Mouse (Mus musculus): ENCODE data around the gene Zc3h12a. TPM values are rescaled to one million over a fixed set of nuclear protein-coding genes. Genes with fewer than 3 reads are reported as not detected.

Zc3h12a gene
- polyA plus RNA-seq, 1 experiment from 2014 or later = 0.30 TPM

GRCm38 (mm10) chr4:125136303-125136888 is 8.8 kb upstream of the Zc3h12a start:
- no peaks in the 10 kb centered on the region for H3K4me1 ChIP-seq
- DNase-seq (ENCODE audit: low spot score) = no peak
- H3K27me3 ChIP-seq (ENCODE audit: low read depth, poor library complexity, severe bottlenecking) = no peaks in the 10 kb centered on the region
- no peaks in the 10 kb centered on the region for H3K9me3 ChIP-seq (replicated peaks)
- H3K4me3 ChIP-seq = no peak overlapping the region
- H3K27ac ChIP-seq (replicated peaks) = no peak overlapping the region
- 60% methylated on average over 12 of the region's 12 CpGs for WGBS
- no peaks in the 10 kb centered on the region for H3K36me3 ChIP-seq

GRCm38 (mm10) chr4:125135076-125135855 is 7.6 kb upstream of the Zc3h12a start:
- no peak overlapping the region for H3K27ac ChIP-seq (replicated peaks)
- DNase-seq (ENCODE audit: low spot score) = no peak
- no peaks in the 10 kb centered on the region for H3K36me3 ChIP-seq
- WGBS = 81% methylated on average over 10 of the region's 10 CpGs
- no peaks in the 10 kb centered on the region for H3K27me3 ChIP-seq (ENCODE audit: low read depth, poor library complexity, severe bottlenecking)
- H3K4me1 ChIP-seq = no peaks in the 10 kb centered on the region
- no peak overlapping the region for H3K4me3 ChIP-seq
- no peaks in the 10 kb centered on the region for H3K9me3 ChIP-seq (replicated peaks)

- Histone ChIP-seq H3K4me1 (no peaks in the 10 kb centered on the region), H3K27me3 (ENCODE audit: low read depth, poor library complexity, severe bottlenecking) (no peaks in the 10 kb centered on the region), H3K36me3 (no peaks in the 10 kb centered on the region), H3K9me3 (replicated peaks) (no peaks in the 10 kb centered on the region), H3K27ac (replicated peaks) (no peak overlapping the region), H3K4me3 (no peak overlapping the region)
- WGBS = 76% methylated on average over 5 of the region's 5 CpGs
- DNase-seq (ENCODE audit: low spot score) = no peak
Observed at GRCm38 (mm10) chr4:125134631-125135030, 7.0 kb upstream of the Zc3h12a start.

GRCm38 (mm10) chr4:125134192-125134591 is 6.6 kb upstream of the Zc3h12a start:
- Histone ChIP-seq H3K9me3 (replicated peaks) (no peaks in the 10 kb centered on the region), H3K27ac (replicated peaks) (no peak overlapping the region), H3K36me3 (no peaks in the 10 kb centered on the region), H3K4me1 (no peaks in the 10 kb centered on the region), H3K4me3 (no peak overlapping the region), H3K27me3 (ENCODE audit: low read depth, poor library complexity, severe bottlenecking) (peaks cover under 1% of the 10 kb centered on the region; the same call in 1 of the 2 replicates)
- WGBS = 85% methylated on average over 4 of the region's 4 CpGs
- no peak for DNase-seq (ENCODE audit: low spot score)

GRCm38 (mm10) chr4:125132394-125132793 is 4.8 kb upstream of the Zc3h12a start:
- Histone ChIP-seq H3K27ac (replicated peaks) (no peak overlapping the region), H3K27me3 (ENCODE audit: low read depth, poor library complexity, severe bottlenecking) (peaks cover 18% of the 10 kb centered on the region), H3K4me1 (peaks cover 10% of the 10 kb centered on the region), H3K9me3 (replicated peaks) (no peaks in the 10 kb centered on the region), H3K4me3 (no peak overlapping the region), H3K36me3 (no peaks in the 10 kb centered on the region)
- peak; percentile 64 for DNase-seq (ENCODE audit: low spot score)
- 24% methylated on average over 5 of the region's 5 CpGs for WGBS

- WGBS = 82% methylated on average over 4 of the region's 4 CpGs
- no peak overlapping the region for H3K4me3 ChIP-seq
- H3K4me1 ChIP-seq = peaks cover 17% of the 10 kb centered on the region
- peaks cover 27% of the 10 kb centered on the region for H3K27me3 ChIP-seq (ENCODE audit: low read depth, poor library complexity, severe bottlenecking)
- no peak for DNase-seq (ENCODE audit: low spot score)
- no peaks in the 10 kb centered on the region for H3K9me3 ChIP-seq (replicated peaks)
- H3K36me3 ChIP-seq = no peaks in the 10 kb centered on the region
- no peak overlapping the region for H3K27ac ChIP-seq (replicated peaks)
Observed at GRCm38 (mm10) chr4:125131493-125131892, 3.9 kb upstream of the Zc3h12a start.

- no peaks in the 10 kb centered on the region for H3K9me3 ChIP-seq (replicated peaks)
- peaks cover 54% of the 10 kb centered on the region for H3K4me1 ChIP-seq
- H3K27ac ChIP-seq (replicated peaks) = no peak overlapping the region
- 82% methylated on average over 7 of the region's 7 CpGs for WGBS
- H3K27me3 ChIP-seq (ENCODE audit: low read depth, poor library complexity, severe bottlenecking) = peaks cover 53% of the 10 kb centered on the region
- H3K36me3 ChIP-seq = no peaks in the 10 kb centered on the region
- no peak for DNase-seq (ENCODE audit: low spot score)
- H3K4me3 ChIP-seq = peak overlapping the region; percentile 89; the same call in 1 of the 2 replicates
Observed at GRCm38 (mm10) chr4:125126761-125127160, 879 bp downstream of the Zc3h12a start.

- Histone ChIP-seq H3K4me3 (no peak overlapping the region), H3K4me1 (peaks cover 54% of the 10 kb centered on the region), H3K27me3 (ENCODE audit: low read depth, poor library complexity, severe bottlenecking) (peaks cover 53% of the 10 kb centered on the region), H3K9me3 (replicated peaks) (no peaks in the 10 kb centered on the region), H3K27ac (replicated peaks) (no peak overlapping the region), H3K36me3 (no peaks in the 10 kb centered on the region)
- 90% methylated on average over 3 of the region's 3 CpGs for WGBS
- DNase-seq (ENCODE audit: low spot score) = no peak
Observed at GRCm38 (mm10) chr4:125126186-125126585, 1.5 kb downstream of the Zc3h12a start.

- no peak for DNase-seq (ENCODE audit: low spot score)
- no peak overlapping the region for H3K27ac ChIP-seq (replicated peaks)
- no peaks in the 10 kb centered on the region for H3K36me3 ChIP-seq
- peaks cover 53% of the 10 kb centered on the region for H3K27me3 ChIP-seq (ENCODE audit: low read depth, poor library complexity, severe bottlenecking)
- H3K9me3 ChIP-seq (replicated peaks) = no peaks in the 10 kb centered on the region
- H3K4me3 ChIP-seq = no peak overlapping the region
- H3K4me1 ChIP-seq = peaks cover 54% of the 10 kb centered on the region
- 85% methylated on average over 7 of the region's 7 CpGs for WGBS
Observed at GRCm38 (mm10) chr4:125125361-125125921, 2.2 kb downstream of the Zc3h12a start.

GRCm38 (mm10) chr4:125124424-125125209 is 3.0 kb downstream of the Zc3h12a start:
- no peak for DNase-seq (ENCODE audit: low spot score)
- Histone ChIP-seq H3K36me3 (peaks cover 3% of the 10 kb centered on the region; the same call in 1 of the 2 replicates), H3K27ac (replicated peaks) (no peak overlapping the region), H3K4me1 (peaks cover 54% of the 10 kb centered on the region), H3K4me3 (no peak overlapping the region), H3K27me3 (ENCODE audit: low read depth, poor library complexity, severe bottlenecking) (peaks cover 55% of the 10 kb centered on the region), H3K9me3 (replicated peaks) (no peaks in the 10 kb centered on the region)
- WGBS = 49% methylated on average over 7 of the region's 7 CpGs

GRCm38 (mm10) chr4:125123279-125123671 is 4.4 kb downstream of the Zc3h12a start:
- Histone ChIP-seq H3K36me3 (peaks cover 5% of the 10 kb centered on the region; the same call in 1 of the 2 replicates), H3K27me3 (ENCODE audit: low read depth, poor library complexity, severe bottlenecking) (peaks cover 50% of the 10 kb centered on the region), H3K4me3 (no peak overlapping the region), H3K4me1 (peaks cover 59% of the 10 kb centered on the region), H3K9me3 (replicated peaks) (no peaks in the 10 kb centered on the region), H3K27ac (replicated peaks) (no peak overlapping the region)
- WGBS = 73% methylated on average over 7 of the region's 7 CpGs
- DNase-seq (ENCODE audit: low spot score) = no peak

- no peak for DNase-seq (ENCODE audit: low spot score)
- peaks cover 5% of the 10 kb centered on the region; the same call in 1 of the 2 replicates for H3K36me3 ChIP-seq
- H3K27ac ChIP-seq (replicated peaks) = peak overlapping the region; percentile 46; the same call in 1 of the 2 replicates
- H3K27me3 ChIP-seq (ENCODE audit: low read depth, poor library complexity, severe bottlenecking) = peaks cover 44% of the 10 kb centered on the region
- peaks cover 53% of the 10 kb centered on the region for H3K4me1 ChIP-seq
- peak overlapping the region; percentile 7; the same call in 1 of the 2 replicates for H3K4me3 ChIP-seq
- 21% methylated on average over 16 of the region's 16 CpGs for WGBS
- no peaks in the 10 kb centered on the region for H3K9me3 ChIP-seq (replicated peaks)
Observed at GRCm38 (mm10) chr4:125122431-125123278, 5.0 kb downstream of the Zc3h12a start.

Data from midbrain, embryonic 10.5 days (tissue).